Mouse (Mus musculus) forebrain, embryonic 15.5 days (tissue): ENCODE measurements around the gene Spata6. TPM values are rescaled to one million over a fixed set of nuclear protein-coding genes. Genes with fewer than 3 reads are reported as not detected.

Experiments used
- ATAC-seq: fragments of 200-750 bp; cut with Nextera tagmentation; replicated peaks from 2 replicates; pipeline ENCODE4 v1.8.0; 2017; ENCODE audit warnings: mild to moderate bottlenecking, moderate TSS enrichment, moderate library complexity
- H3K27ac ChIP-seq: fragments of 300-500 bp; sonication (generic); replicated peaks from 2 replicates; pipeline ENCODE4 v1.5.1; 2015; ENCODE audit warnings: mild to moderate bottlenecking, inconsistent platforms
- H3K27me3 ChIP-seq: fragments of 300-500 bp; sonication (generic); 2 replicates; pipeline ENCODE4 v1.6.1; 2015; ENCODE audit warnings: inconsistent platforms
- H3K36me3 ChIP-seq: fragments of 300-500 bp; sonication (generic); 2 replicates; pipeline ENCODE4 v1.6.1; 2015; ENCODE audit warnings: mild to moderate bottlenecking, inconsistent platforms
- H3K4me1 ChIP-seq: fragments of 300-500 bp; sonication (generic); 2 replicates; pipeline ENCODE4 v1.6.1; 2015; ENCODE audit warnings: inconsistent platforms
- H3K4me2 ChIP-seq: fragments of 300-500 bp; sonication (generic); replicated peaks from 2 replicates; pipeline ENCODE4 v1.6.1; 2015; ENCODE audit warnings: mild to moderate bottlenecking, inconsistent platforms
- H3K4me3 ChIP-seq: fragments of 300-500 bp; sonication (generic); 2 replicates; pipeline ENCODE4 v1.5.1; 2015; ENCODE audit warnings: mild to moderate bottlenecking, inconsistent platforms
- H3K9ac ChIP-seq: fragments of 300-500 bp; sonication (generic); replicated peaks from 2 replicates; pipeline ENCODE4 v1.6.1; 2015; ENCODE audit warnings: mild to moderate bottlenecking, inconsistent platforms
- H3K9me3 ChIP-seq: fragments of 300-500 bp; sonication (generic); 2 replicates; pipeline ENCODE4 v1.6.1; 2016; ENCODE audit warnings: inconsistent platforms
- WGBS: fragments of 180-500 bp; shearing (Covaris S2); methylation state at CpG from one replicate; pipeline ENCODE4 v1.1.7; 2015; ENCODE audit warnings: mixed read lengths; 5-methylcytosine and 5-hydroxymethylcytosine counted together
- polyA plus RNA-seq: library from polyadenylated mRNA; unstranded; fragments of >200 nt; fragmentation: Nextera tagmentation; extraction: Ambion mirVana; gene quantifications from 2 replicates; pipeline ENCODE4 v1.2.1, GENCODE M21; 2015

Gene Spata6
- polyA plus RNA-seq, 1 experiment from 2014 or later: 9.7 TPM

DNA sequence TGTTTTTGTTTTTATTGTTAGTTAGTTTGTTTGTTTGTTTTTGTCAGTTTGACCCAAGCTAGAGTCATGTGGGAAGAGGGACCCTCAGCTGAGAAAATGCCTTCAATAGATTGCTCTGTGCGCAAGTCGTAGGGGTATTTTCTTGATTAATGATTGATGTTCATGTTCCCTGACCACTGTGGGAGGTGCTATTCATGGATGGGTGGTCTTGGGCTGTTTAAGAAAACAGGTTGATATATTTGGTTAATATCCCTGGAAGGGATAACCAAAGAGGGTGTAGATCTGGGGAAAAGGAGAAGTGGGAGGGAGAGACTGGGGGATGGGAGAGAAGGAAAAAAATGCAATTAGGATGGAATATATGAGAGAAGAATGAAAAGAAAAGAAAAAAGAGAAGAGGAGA is 15.7 kb upstream of the Spata6 start:
- H3K9me3 ChIP-seq: no peaks in the 10 kb centered on the region
- no peaks in the 10 kb centered on the region for H3K36me3 ChIP-seq
- no peaks in the 10 kb centered on the region for H3K4me1 ChIP-seq
- no peak overlapping the region for H3K4me3 ChIP-seq
- WGBS: 88% methylated on average over 2 of the region's 2 CpGs
- no peak overlapping the region for H3K9ac ChIP-seq
- no peak overlapping the region for H3K27ac ChIP-seq
- H3K4me2 ChIP-seq: no peak overlapping the region
- no peak for ATAC-seq
- H3K27me3 ChIP-seq: no peaks in the 10 kb centered on the region

DNA sequence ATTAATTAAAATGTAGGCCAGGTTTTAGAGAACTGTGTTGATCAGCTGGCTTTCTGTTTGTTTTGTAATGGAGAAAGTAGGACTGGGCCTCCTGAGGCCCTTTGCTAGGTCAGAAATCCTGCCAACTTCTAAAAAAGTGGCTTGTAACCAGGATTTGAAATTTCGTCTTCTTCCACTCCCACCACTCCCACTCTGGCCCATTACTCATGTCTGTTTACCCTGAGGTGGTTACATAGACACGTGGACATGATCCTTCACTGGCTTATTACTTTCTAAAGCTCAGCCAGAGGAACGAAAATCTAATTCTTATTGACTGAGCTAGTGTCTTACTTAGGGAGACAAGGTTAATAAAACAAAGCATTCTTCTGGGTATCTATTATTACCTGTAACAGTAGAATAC is 14.8 kb upstream of the Spata6 start:
- 80% methylated on average over 3 of the region's 3 CpGs for WGBS
- H3K27ac ChIP-seq: no peak overlapping the region
- no peak overlapping the region for H3K4me2 ChIP-seq
- H3K4me3 ChIP-seq: no peak overlapping the region
- no peaks in the 10 kb centered on the region for H3K36me3 ChIP-seq
- H3K9ac ChIP-seq: no peak overlapping the region
- no peak for ATAC-seq
- no peaks in the 10 kb centered on the region for H3K9me3 ChIP-seq
- H3K4me1 ChIP-seq: no peaks in the 10 kb centered on the region
- no peaks in the 10 kb centered on the region for H3K27me3 ChIP-seq

DNA sequence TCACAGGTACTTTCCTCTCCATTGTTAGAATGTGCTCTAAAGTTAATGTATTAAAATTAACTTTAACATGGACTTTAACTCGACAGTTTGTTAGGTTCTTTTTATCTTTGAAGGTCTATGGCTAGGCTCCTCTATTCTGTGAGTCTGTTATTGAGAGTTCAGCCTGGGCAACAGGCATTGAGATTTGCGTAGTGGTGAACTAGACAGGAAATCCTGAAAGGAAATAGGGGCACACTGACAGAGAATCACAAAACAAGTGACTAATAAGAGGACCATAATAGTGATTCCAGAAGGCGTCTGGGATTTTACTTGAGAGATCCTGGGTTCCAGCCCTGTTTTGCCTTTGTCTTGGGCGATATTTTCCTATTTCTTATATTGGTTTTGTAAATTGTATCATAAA is 488 bp upstream of the Spata6 start:
- Histone ChIP-seq H3K27ac (no peak overlapping the region), H3K4me1 (peaks cover 13% of the 10 kb centered on the region), H3K9ac (no peak overlapping the region), H3K27me3 (no peaks in the 10 kb centered on the region), H3K4me3 (peak overlapping the region; percentile 72), H3K4me2 (peak overlapping the region; percentile 89), H3K9me3 (no peaks in the 10 kb centered on the region), H3K36me3 (no peaks in the 10 kb centered on the region)
- no peak for ATAC-seq
- 70% methylated on average over 4 of the region's 4 CpGs for WGBS

DNA sequence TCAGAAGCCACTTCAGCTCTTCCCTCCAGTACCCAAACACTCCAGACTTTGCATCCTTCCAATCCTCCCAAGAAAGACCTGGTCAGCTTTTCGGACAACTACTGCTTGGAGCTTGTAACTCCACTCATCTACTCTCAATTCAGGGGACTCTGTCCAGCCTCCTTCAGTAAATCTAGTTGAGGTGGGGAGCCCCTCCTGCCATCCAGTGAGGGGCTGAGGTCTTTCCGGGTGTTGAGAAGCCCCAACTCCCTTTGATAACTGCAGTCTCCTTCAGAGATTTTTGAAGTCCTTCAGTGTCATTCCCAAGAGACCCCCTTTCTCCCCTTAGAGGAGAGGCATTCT is 849 bp downstream of the Spata6 start:
- 0 out of 2 replicates have a peak, but pooled peaks have one; percentile 9 for ATAC-seq
- Histone ChIP-seq H3K27ac (no peak overlapping the region), H3K36me3 (no peaks in the 10 kb centered on the region), H3K4me3 (peak overlapping the region; percentile 72), H3K9me3 (no peaks in the 10 kb centered on the region), H3K4me2 (peak overlapping the region; percentile 89), H3K9ac (no peak overlapping the region), H3K27me3 (no peaks in the 10 kb centered on the region), H3K4me1 (peaks cover 13% of the 10 kb centered on the region)
- WGBS: 15% methylated on average over 2 of the region's 2 CpGs

GRCm38 (mm10) chr4:111721121-111721840 is 1.5 kb downstream of the Spata6 start:
- Histone ChIP-seq H3K36me3 (no peaks in the 10 kb centered on the region), H3K27me3 (no peaks in the 10 kb centered on the region), H3K4me3 (no peak overlapping the region), H3K4me2 (peak overlapping the region; percentile 89; the same call in 1 of the 2 replicates), H3K27ac (no peak overlapping the region), H3K4me1 (peaks cover 13% of the 10 kb centered on the region), H3K9me3 (no peaks in the 10 kb centered on the region), H3K9ac (no peak overlapping the region)
- 35% methylated on average over 4 of the region's 4 CpGs for WGBS
- no peak for ATAC-seq

DNA sequence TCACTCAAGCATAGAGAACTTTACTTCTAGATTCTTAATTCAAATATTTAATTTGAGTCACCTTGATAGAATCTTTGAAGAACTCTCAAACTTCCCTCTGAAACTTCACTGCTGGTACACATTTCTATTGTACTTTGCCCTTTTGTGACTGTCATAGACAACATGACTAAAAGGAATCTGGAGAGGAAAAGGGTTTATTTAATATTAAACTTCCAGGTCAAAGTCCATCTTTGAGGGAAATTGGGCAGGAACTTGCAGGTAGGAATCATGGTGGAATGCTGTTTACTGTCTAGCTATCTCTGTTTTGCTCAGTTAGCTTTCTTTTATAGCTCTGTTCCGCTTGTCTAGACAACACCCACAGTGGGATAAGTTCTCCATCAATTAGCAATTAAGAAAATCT is 17.8 kb downstream of the Spata6 start:
- Histone ChIP-seq H3K9me3 (no peaks in the 10 kb centered on the region), H3K4me1 (no peaks in the 10 kb centered on the region), H3K27ac (no peak overlapping the region), H3K36me3 (no peaks in the 10 kb centered on the region), H3K4me2 (no peak overlapping the region), H3K4me3 (no peak overlapping the region), H3K27me3 (no peaks in the 10 kb centered on the region), H3K9ac (no peak overlapping the region)
- 88% methylated on average over 1 of the region's 1 CpGs for WGBS
- ATAC-seq: no peak

GRCm38 (mm10) chr4:111780533-111780932 is 60.7 kb downstream of the Spata6 start:
- H3K27me3 ChIP-seq: no peaks in the 10 kb centered on the region
- H3K4me3 ChIP-seq: no peak overlapping the region
- no peaks in the 10 kb centered on the region for H3K9me3 ChIP-seq
- no peak overlapping the region for H3K27ac ChIP-seq
- 19% methylated on average over 4 of the region's 4 CpGs for WGBS
- 0 out of 2 replicates have a peak, but pooled peaks have one; percentile 41 for ATAC-seq
- no peak overlapping the region for H3K4me2 ChIP-seq
- H3K9ac ChIP-seq: no peak overlapping the region
- no peaks in the 10 kb centered on the region for H3K4me1 ChIP-seq
- no peaks in the 10 kb centered on the region for H3K36me3 ChIP-seq

- no peaks in the 10 kb centered on the region for H3K36me3 ChIP-seq
- H3K9me3 ChIP-seq: no peaks in the 10 kb centered on the region
- no peak overlapping the region for H3K9ac ChIP-seq
- no peaks in the 10 kb centered on the region for H3K4me1 ChIP-seq
- H3K27ac ChIP-seq: no peak overlapping the region
- H3K27me3 ChIP-seq: no peaks in the 10 kb centered on the region
- WGBS: 95% methylated on average over 3 of the region's 3 CpGs
- no peak overlapping the region for H3K4me3 ChIP-seq
- H3K4me2 ChIP-seq: no peak overlapping the region
- ATAC-seq: no peak
Measured at GRCm38 (mm10) chr4:111799892-111800291, 80.1 kb downstream of the Spata6 start.

GRCm38 (mm10) chr4:111803164-111803563 is 83.4 kb downstream of the Spata6 start:
- WGBS: 87% methylated on average over 2 of the region's 2 CpGs
- no peak overlapping the region for H3K4me3 ChIP-seq
- no peak for ATAC-seq
- H3K36me3 ChIP-seq: no peaks in the 10 kb centered on the region
- no peak overlapping the region for H3K27ac ChIP-seq
- no peaks in the 10 kb centered on the region for H3K27me3 ChIP-seq
- H3K4me2 ChIP-seq: no peak overlapping the region
- H3K4me1 ChIP-seq: no peaks in the 10 kb centered on the region
- H3K9ac ChIP-seq: no peak overlapping the region
- no peaks in the 10 kb centered on the region for H3K9me3 ChIP-seq

- Histone ChIP-seq H3K27ac (no peak overlapping the region), H3K4me1 (no peaks in the 10 kb centered on the region), H3K4me2 (no peak overlapping the region), H3K9me3 (no peaks in the 10 kb centered on the region), H3K36me3 (no peaks in the 10 kb centered on the region), H3K4me3 (no peak overlapping the region), H3K9ac (no peak overlapping the region), H3K27me3 (no peaks in the 10 kb centered on the region)
- WGBS: 77% methylated on average over 4 of the region's 4 CpGs
- ATAC-seq: no peak
Measured at GRCm38 (mm10) chr4:111817478-111817877, 97.7 kb downstream of the Spata6 start.

- Histone ChIP-seq H3K27me3 (no peaks in the 10 kb centered on the region), H3K36me3 (no peaks in the 10 kb centered on the region), H3K4me2 (no peak overlapping the region), H3K27ac (no peak overlapping the region), H3K9me3 (no peaks in the 10 kb centered on the region), H3K9ac (no peak overlapping the region), H3K4me1 (no peaks in the 10 kb centered on the region), H3K4me3 (no peak overlapping the region)
- ATAC-seq: no peak
- 94% methylated on average over 6 of the region's 6 CpGs for WGBS
Measured at GRCm38 (mm10) chr4:111838882-111839281, 119.1 kb downstream of the Spata6 start.

GRCm38 (mm10) chr4:111852626-111853025 is 132.8 kb downstream of the Spata6 start:
- Histone ChIP-seq H3K36me3 (no peaks in the 10 kb centered on the region), H3K4me3 (no peak overlapping the region), H3K27me3 (no peaks in the 10 kb centered on the region), H3K9ac (no peak overlapping the region), H3K4me2 (no peak overlapping the region), H3K27ac (no peak overlapping the region), H3K4me1 (no peaks in the 10 kb centered on the region), H3K9me3 (no peaks in the 10 kb centered on the region)
- ATAC-seq: no peak

- Histone ChIP-seq H3K9me3 (no peaks in the 10 kb centered on the region), H3K27ac (no peak overlapping the region), H3K4me2 (no peak overlapping the region), H3K4me1 (no peaks in the 10 kb centered on the region), H3K36me3 (no peaks in the 10 kb centered on the region), H3K4me3 (no peak overlapping the region), H3K27me3 (no peaks in the 10 kb centered on the region), H3K9ac (no peak overlapping the region)
- WGBS: 79% methylated on average over 5 of the region's 5 CpGs
- peak; percentile 72; the same call in 1 of the 2 replicates for ATAC-seq
Measured at GRCm38 (mm10) chr4:111866701-111867100, 146.9 kb downstream of the Spata6 start.
